Mouse (Mus musculus): ENCODE results near the gene Tet1. TPM values are rescaled to one million over a fixed set of nuclear protein-coding genes. Genes with fewer than 3 reads are reported as not detected.

Gene Tet1
- polyA plus RNA-seq, 1 experiment from 2014 or later, result 20.5 TPM

DNA sequence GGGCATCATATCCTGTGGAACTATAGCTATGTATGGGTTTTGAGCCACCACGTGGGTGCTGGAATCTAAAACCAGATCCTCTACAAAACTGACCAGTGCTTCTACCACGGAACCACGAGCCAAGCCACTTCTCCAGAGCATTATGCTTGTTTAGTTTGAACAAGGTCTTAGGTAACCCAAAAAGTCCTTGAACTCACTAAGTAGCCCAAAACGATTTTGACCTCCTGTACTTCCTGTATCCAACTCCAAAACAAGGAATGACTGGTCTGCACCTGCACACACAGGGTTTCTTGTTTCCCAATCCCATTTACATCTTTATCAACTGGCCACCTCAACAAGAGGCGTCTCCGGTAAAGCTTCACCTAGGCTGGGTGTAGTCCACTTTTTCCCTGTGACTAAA is 13.4 kb downstream of the Tet1 start:
- Histone ChIP-seq H3K4me2 (ENCODE audit: low read depth, low read length) (no peak overlapping the region), H3K9ac (ENCODE audit: low read length) (no peak overlapping the region), H3K4me3 (replicated peaks; ENCODE audit: low read length) (no peak overlapping the region), H3K9me3 (replicated peaks; ENCODE audit: control insufficient read depth, low read length) (no peaks in the 10 kb centered on the region), H3K36me3 (ENCODE audit: control insufficient read depth, insufficient read depth, low read length) (no peaks in the 10 kb centered on the region), H3K27ac (ENCODE audit: low read length) (no peak overlapping the region), H3K27me3 (ENCODE audit: control insufficient read depth, insufficient read depth, low read length) (no peaks in the 10 kb centered on the region), H3K4me1 (ENCODE audit: control insufficient read depth, insufficient read depth, low read length) (no peaks in the 10 kb centered on the region)
- no peak for ATAC-seq (ENCODE audit: insufficient read depth, low FRiP score)
- 71% methylated on average over 6 of the region's 6 CpGs for WGBS

DNA sequence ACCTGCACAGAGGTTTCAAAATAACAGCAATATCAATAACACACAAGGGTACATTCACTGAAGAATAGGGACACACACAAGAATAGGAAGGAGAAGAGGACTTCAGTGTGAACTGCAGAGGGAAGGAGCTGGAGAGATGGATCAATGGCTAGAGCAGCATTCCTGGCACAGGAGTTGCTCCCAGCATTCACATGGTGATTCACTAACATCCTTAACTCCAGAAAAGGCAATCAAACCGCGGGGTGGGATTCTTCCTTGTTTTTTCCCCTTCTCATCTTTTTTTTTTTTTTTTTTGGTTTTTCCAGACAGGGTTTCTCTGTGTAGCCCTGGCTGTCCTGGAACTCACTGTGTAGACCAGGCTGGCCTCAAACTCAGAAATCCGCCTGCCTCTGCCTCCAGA is 14.3 kb downstream of the Tet1 start:
- Histone ChIP-seq H3K27ac (ENCODE audit: low read length) (no peak overlapping the region), H3K36me3 (ENCODE audit: control insufficient read depth, insufficient read depth, low read length) (no peaks in the 10 kb centered on the region), H3K27me3 (ENCODE audit: control insufficient read depth, insufficient read depth, low read length) (no peaks in the 10 kb centered on the region), H3K9me3 (replicated peaks; ENCODE audit: control insufficient read depth, low read length) (no peaks in the 10 kb centered on the region), H3K9ac (ENCODE audit: low read length) (no peak overlapping the region), H3K4me3 (replicated peaks; ENCODE audit: low read length) (no peak overlapping the region), H3K4me2 (ENCODE audit: low read depth, low read length) (no peak overlapping the region), H3K4me1 (ENCODE audit: control insufficient read depth, insufficient read depth, low read length) (no peaks in the 10 kb centered on the region)
- no peak for ATAC-seq (ENCODE audit: insufficient read depth, low FRiP score)
- WGBS, result 80% methylated on average over 3 of the region's 3 CpGs

DNA sequence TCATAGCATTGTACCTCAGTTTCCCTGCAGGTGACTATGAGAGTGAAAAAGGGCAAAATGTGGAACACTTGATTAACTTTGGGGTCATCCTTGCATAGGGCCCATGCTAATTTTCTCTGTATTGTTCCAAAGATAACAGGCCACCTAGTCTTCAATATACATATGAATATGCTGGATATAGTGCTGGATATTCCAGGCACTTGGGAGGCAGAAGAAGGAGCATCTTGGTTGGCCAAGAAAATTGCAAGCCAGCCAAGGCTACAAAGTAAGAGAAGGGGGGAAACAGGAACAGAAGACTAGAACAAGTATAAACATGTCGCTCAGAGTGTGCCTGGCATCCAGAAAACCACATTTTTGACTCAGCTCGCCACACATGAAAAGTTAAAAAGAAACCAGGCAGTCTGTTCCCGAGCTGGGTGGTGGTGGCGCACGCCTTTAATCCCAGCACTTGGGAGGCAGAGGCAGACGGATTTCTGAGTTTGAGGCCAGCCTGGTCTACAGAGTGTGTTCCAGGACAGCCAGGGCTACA is 15.4 kb downstream of the Tet1 start:
- Histone ChIP-seq H3K36me3 (ENCODE audit: control insufficient read depth, insufficient read depth, low read length) (no peaks in the 10 kb centered on the region), H3K4me3 (replicated peaks; ENCODE audit: low read length) (no peak overlapping the region), H3K9me3 (replicated peaks; ENCODE audit: control insufficient read depth, low read length) (no peaks in the 10 kb centered on the region), H3K27ac (ENCODE audit: low read length) (no peak overlapping the region), H3K4me2 (ENCODE audit: low read depth, low read length) (no peak overlapping the region), H3K9ac (ENCODE audit: low read length) (no peak overlapping the region), H3K4me1 (ENCODE audit: control insufficient read depth, insufficient read depth, low read length) (no peaks in the 10 kb centered on the region), H3K27me3 (ENCODE audit: control insufficient read depth, insufficient read depth, low read length) (no peaks in the 10 kb centered on the region)
- no peak for ATAC-seq (ENCODE audit: insufficient read depth, low FRiP score)
- WGBS, result 55% methylated on average over 6 of the region's 6 CpGs

DNA sequence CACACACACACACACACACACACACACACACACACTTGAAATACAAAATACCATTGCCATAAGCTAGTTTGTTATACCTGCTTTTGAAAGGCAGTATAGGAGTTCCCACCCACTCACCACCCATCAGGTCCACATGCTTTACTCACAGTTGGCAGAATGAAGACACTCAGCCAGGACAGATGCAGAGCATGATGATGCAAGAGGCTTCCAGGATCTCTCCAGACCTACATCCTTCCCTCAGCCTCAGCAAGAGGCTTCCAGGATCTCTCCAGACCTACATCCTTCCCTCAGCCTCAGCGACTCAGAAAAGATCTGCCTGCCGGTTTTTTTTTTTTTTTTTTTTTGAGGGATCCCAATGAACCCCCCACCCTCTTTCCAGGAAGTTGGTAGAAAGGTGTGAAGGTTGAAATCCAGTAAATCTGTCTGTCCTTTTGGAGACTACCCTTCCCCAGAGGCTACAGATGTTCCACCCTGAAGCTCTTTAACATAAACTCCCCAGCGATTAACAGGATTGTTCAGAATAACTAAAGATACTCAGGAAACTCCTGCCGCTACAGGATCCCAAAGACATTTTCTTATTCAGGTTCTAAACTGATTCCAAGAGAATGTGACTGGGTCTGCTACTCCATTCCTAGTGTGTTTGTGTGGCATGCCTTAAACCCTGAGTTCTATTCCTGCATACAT is 16.1 kb downstream of the Tet1 start:
- no peaks in the 10 kb centered on the region for H3K27me3 ChIP-seq (ENCODE audit: control insufficient read depth, insufficient read depth, low read length)
- H3K36me3 ChIP-seq (ENCODE audit: control insufficient read depth, insufficient read depth, low read length), result no peaks in the 10 kb centered on the region
- H3K4me3 ChIP-seq (replicated peaks; ENCODE audit: low read length), result no peak overlapping the region
- no peaks in the 10 kb centered on the region for H3K4me1 ChIP-seq (ENCODE audit: control insufficient read depth, insufficient read depth, low read length)
- H3K9ac ChIP-seq (ENCODE audit: low read length), result no peak overlapping the region
- no peak for ATAC-seq (ENCODE audit: insufficient read depth, low FRiP score)
- no peaks in the 10 kb centered on the region for H3K9me3 ChIP-seq (replicated peaks; ENCODE audit: control insufficient read depth, low read length)
- WGBS, result 25% methylated on average over 4 of the region's 4 CpGs
- H3K4me2 ChIP-seq (ENCODE audit: low read depth, low read length), result no peak overlapping the region
- no peak overlapping the region for H3K27ac ChIP-seq (ENCODE audit: low read length)

DNA sequence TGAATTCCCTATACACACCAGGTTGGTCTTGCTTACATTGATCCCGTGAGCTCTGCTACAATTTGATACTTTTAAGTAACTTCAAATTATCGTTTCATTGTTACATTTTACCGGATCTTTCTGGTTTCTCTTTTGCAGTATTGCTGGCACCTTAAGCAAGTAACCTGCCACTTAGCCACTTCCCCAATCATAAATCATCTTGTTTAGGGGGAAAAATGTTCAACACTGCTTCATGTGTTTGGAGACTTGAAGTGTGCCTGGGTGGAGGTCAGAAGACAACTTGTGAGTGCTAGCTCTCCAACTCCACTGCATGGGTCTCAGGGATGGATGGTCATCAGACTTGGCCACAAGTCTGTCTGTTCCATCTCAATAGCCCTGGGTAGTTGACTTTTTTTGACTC is 17.8 kb downstream of the Tet1 start:
- Histone ChIP-seq H3K9ac (ENCODE audit: low read length) (no peak overlapping the region), H3K9me3 (replicated peaks; ENCODE audit: control insufficient read depth, low read length) (no peaks in the 10 kb centered on the region), H3K27me3 (ENCODE audit: control insufficient read depth, insufficient read depth, low read length) (no peaks in the 10 kb centered on the region), H3K27ac (ENCODE audit: low read length) (no peak overlapping the region), H3K4me3 (replicated peaks; ENCODE audit: low read length) (no peak overlapping the region), H3K4me1 (ENCODE audit: control insufficient read depth, insufficient read depth, low read length) (no peaks in the 10 kb centered on the region), H3K36me3 (ENCODE audit: control insufficient read depth, insufficient read depth, low read length) (no peaks in the 10 kb centered on the region), H3K4me2 (ENCODE audit: low read depth, low read length) (no peak overlapping the region)
- no peak for ATAC-seq (ENCODE audit: insufficient read depth, low FRiP score)
- 81% methylated on average over 3 of the region's 3 CpGs for WGBS

DNA sequence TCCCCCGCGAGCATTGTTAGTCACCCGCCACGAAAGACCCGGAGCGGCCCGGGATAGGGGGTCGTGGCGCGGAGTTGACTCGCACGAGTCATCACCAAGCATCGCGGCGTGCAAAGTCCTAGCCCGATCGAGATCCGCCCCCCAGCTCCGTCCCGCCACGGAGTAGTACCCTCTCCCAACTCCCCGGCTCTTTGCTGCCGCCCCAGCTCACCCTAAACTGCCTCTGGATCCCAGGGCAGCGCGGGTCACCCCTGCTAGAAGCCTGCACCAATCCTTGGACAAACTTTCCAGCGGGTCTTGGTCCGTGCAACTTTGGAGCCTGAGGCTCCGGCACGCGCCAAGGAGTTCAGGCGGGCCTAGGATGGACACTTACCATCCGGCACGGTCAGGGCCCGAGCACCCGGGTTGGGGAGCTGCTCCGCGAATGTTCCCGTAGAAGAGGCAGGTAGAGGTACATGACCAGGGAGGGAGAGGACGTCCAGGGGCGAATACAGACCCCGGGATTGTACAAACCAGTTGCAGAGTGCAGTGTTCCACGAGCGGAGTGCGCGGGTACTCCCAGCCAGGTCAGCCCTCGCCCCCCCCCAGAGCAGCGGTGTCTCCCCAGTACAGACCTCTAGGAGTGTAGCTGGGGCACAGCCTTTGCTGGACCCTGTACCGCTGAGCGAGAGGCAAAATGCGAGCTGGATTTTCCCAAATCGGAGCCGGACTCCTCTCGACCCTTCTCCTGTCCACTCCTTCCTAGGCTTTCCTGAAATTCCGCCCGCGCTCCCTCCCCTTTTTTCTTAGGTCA is 21.8 kb downstream of the Tet1 start:
- H3K4me3 ChIP-seq (replicated peaks; ENCODE audit: low read length), result peak overlapping the region; percentile 79
- no peak overlapping the region for H3K27ac ChIP-seq (ENCODE audit: low read length)
- under 1% methylated on average over 56 of the region's 56 CpGs for WGBS
- H3K9ac ChIP-seq (ENCODE audit: low read length), result peak overlapping the region; percentile 81
- H3K27me3 ChIP-seq (ENCODE audit: control insufficient read depth, insufficient read depth, low read length), result no peaks in the 10 kb centered on the region
- peak; percentile 83 for ATAC-seq (ENCODE audit: insufficient read depth, low FRiP score)
- H3K9me3 ChIP-seq (replicated peaks; ENCODE audit: control insufficient read depth, low read length), result no peaks in the 10 kb centered on the region
- H3K36me3 ChIP-seq (ENCODE audit: control insufficient read depth, insufficient read depth, low read length), result no peaks in the 10 kb centered on the region
- no peaks in the 10 kb centered on the region for H3K4me1 ChIP-seq (ENCODE audit: control insufficient read depth, insufficient read depth, low read length)
- H3K4me2 ChIP-seq (ENCODE audit: low read depth, low read length), result peak overlapping the region; percentile 97

DNA sequence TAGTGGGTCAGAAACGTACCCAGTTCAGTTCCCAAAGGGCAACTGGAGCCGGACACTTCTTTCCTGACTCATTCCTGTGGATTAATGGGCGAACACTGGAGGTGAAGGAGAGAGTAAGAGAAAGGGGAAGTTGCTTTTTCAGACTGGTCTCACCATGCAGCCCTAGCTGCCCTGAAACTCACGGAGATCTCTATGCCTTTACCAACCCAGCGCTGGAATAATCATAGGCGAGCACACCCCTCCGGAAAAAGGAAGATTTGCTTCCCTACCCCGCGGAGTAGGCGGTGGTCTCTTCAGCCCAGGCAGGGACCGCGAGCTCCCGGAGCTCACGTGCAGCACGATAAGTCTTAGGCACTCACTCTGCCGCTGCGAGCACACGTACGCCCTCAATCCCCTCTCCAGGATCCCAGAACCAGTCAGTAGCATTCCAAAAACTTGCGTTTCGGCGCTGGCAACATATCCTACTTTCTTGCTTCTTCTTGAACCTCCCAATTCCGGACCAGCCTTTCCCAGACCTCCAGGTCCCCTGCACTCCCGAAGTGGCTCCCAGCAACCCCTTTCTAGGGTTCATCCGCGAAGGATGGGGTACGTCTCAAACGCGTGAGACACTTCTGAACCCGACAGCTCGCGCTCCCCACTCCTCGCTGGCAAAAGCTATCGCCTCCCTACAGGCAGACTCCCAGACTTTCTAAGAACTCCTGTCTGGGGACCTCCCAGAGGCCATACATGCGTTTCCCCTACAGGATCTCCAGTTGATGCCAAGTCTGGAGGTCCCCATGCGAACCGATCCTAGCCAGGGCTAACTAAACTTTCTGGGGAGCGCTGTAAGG is 22.6 kb downstream of the Tet1 start:
- Histone ChIP-seq H3K9me3 (replicated peaks; ENCODE audit: control insufficient read depth, low read length) (no peaks in the 10 kb centered on the region), H3K27ac (ENCODE audit: low read length) (no peak overlapping the region), H3K9ac (ENCODE audit: low read length) (peak overlapping the region; percentile 81), H3K36me3 (ENCODE audit: control insufficient read depth, insufficient read depth, low read length) (no peaks in the 10 kb centered on the region), H3K4me2 (ENCODE audit: low read depth, low read length) (peak overlapping the region; percentile 97), H3K27me3 (ENCODE audit: control insufficient read depth, insufficient read depth, low read length) (no peaks in the 10 kb centered on the region), H3K4me1 (ENCODE audit: control insufficient read depth, insufficient read depth, low read length) (no peaks in the 10 kb centered on the region), H3K4me3 (replicated peaks; ENCODE audit: low read length) (peak overlapping the region; percentile 79)
- WGBS, result under 1% methylated on average over 38 of the region's 38 CpGs
- ATAC-seq (ENCODE audit: insufficient read depth, low FRiP score), result peak; percentile 68

DNA sequence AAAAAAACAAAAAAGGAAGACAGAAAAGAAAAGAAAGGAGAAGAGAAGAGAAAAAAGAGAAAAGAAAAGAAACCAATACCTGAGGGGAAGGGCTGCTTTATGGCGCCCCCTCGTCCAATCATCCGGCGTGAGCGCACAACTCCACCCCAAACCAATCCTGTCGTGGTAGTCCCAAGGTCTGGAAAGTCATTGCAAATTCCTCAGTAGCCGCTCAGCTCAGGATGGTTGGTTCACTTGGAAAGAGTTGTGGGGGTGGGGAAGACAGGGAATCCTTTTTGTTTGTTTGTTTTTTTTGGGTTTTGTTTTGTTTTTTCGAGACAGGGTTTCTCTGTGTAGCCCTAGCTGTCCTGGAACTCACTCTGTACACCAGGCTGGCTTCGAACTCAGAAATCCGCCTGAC is 23.3 kb downstream of the Tet1 start:
- Histone ChIP-seq H3K4me3 (replicated peaks; ENCODE audit: low read length) (peak overlapping the region; percentile 79), H3K4me2 (ENCODE audit: low read depth, low read length) (peak overlapping the region; percentile 97), H3K9ac (ENCODE audit: low read length) (no peak overlapping the region), H3K36me3 (ENCODE audit: control insufficient read depth, insufficient read depth, low read length) (no peaks in the 10 kb centered on the region), H3K27me3 (ENCODE audit: control insufficient read depth, insufficient read depth, low read length) (no peaks in the 10 kb centered on the region), H3K4me1 (ENCODE audit: control insufficient read depth, insufficient read depth, low read length) (no peaks in the 10 kb centered on the region), H3K9me3 (replicated peaks; ENCODE audit: control insufficient read depth, low read length) (no peaks in the 10 kb centered on the region), H3K27ac (ENCODE audit: low read length) (no peak overlapping the region)
- ATAC-seq (ENCODE audit: insufficient read depth, low FRiP score), result no peak
- WGBS, result 34% methylated on average over 10 of the region's 10 CpGs

DNA sequence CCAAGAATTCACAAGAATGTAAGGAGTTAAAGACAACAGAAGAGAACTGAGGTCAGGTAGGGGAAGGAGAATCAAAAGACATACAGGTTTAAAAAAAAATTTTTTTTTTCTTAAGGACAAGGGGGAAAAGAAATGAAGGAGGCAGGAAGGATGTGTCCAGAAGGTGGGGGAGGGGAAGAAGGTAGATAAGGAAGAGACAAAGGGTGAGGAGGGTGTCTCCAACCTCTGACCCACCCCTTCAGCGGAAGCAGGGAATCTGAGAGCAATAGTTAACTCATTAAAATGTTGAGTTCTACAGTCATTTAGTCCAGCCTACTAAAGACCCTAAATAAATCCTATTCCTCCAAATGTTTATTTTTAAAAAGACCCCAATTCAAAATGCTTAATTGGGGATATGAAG is 24.3 kb downstream of the Tet1 start:
- Histone ChIP-seq H3K36me3 (ENCODE audit: control insufficient read depth, insufficient read depth, low read length) (no peaks in the 10 kb centered on the region), H3K4me3 (replicated peaks; ENCODE audit: low read length) (no peak overlapping the region), H3K4me2 (ENCODE audit: low read depth, low read length) (no peak overlapping the region), H3K9me3 (replicated peaks; ENCODE audit: control insufficient read depth, low read length) (no peaks in the 10 kb centered on the region), H3K27me3 (ENCODE audit: control insufficient read depth, insufficient read depth, low read length) (no peaks in the 10 kb centered on the region), H3K9ac (ENCODE audit: low read length) (no peak overlapping the region), H3K27ac (ENCODE audit: low read length) (no peak overlapping the region), H3K4me1 (ENCODE audit: control insufficient read depth, insufficient read depth, low read length) (no peaks in the 10 kb centered on the region)
- WGBS, result 82% methylated on average over 1 of the region's 1 CpGs
- ATAC-seq (ENCODE audit: insufficient read depth, low FRiP score), result no peak

Data from stomach, embryonic 16.5 days (tissue).